Mouse (Mus musculus) cortical plate, adult 2 months (tissue): ENCODE measurements around the gene Flcn.
A peak's percentile ranks its signal among the peaks of the same experiment; 100 is the strongest.

ENCODE experiments used
- CTCF ChIP-seq: fragments of 200-500 bp; IDR thresholded peaks from 2 replicates; pipeline ENCODE4 v1.5.1; 2011; ENCODE audit warnings: mild to moderate bottlenecking, control low read depth, low read length; ENCODE audit not compliant: insufficient read depth; ENCODE audit errors: extremely low read depth
- POLR2A ChIP-seq: fragments of 200-500 bp; IDR thresholded peaks from 2 replicates; pipeline ENCODE4 v1.6.1; 2011; ENCODE audit warnings: mild to moderate bottlenecking, low read length, control low read depth; ENCODE audit not compliant: insufficient read depth; ENCODE audit errors: extremely low read depth

DNA sequence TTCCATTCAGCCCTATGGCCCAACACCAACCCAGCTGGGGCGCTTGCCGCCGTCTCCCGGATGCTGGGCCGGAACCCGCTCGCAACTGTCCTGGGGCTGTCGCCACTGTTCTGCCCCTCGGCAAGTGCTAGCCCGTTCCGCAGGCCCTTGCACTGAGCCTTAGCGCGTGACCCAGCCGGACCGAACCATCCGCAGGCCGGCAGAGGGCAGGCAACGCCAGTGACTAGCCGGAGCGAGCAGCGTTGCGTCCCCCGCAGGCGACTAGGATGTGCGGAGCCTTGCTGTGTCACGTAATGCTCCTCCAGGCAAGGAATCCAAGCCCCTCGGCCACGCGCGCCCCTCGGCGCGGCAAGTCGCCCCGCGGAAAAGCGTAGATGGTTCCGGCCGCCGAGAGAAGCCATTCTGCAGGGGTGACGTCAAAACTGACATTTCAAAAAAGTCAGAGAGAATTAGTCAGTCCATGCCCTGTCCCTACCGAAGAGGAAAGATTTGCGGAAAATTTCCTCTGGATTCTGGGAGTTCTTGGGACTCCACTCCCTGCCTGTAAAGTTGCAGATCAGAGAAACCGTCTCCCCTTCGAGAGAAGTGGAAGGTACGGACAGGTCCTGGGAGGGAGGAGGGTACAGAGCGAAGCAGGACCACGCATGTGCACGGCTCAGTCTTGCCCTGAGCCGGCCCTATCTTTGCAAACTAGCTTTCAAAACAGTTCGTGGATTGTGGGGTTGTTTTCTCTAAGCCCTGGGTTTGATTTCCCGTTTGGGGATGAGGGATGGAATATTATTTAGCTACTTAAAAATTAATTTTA lies at the start of gene Flcn:
- no peak for TF ChIP-seq CTCF
- TF ChIP-seq POLR2A: peak; percentile 97
